24 mouse cellular contexts compared by ENCODE assay signal in the genomic region with DNA sequence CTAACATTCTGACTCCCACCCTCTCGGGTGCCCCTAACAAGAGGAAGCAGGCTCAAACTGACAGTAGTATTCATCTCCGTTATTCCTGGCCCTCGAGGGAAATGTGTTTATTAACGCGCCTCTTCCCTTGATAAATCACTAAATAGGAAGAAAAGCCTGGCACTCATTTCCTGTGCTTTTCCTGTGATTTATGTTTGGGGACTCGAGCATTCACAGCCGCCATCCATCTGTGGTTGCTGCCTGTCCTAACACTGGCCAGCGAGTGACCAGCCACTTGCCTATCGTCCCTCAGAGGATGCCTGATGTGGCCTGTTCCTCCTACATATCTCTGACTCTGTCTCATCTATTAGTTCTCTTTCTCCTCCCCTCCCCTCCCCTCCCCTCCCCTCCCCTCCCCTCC.
DNase-seq lines count a peak whose midpoint lies in the region; ATAC-seq and TF ChIP-seq lines count a peak whose summit lies in the region.
"Had no signal": no experiment of that assay in that cellular context is flagged by ENCODE, and none has a peak within 500 bp of the region (broad histone marks: within the 10 kb centered on the region; RNA-seq: fewer than 3 reads in every experiment).

No protein-coding gene starts in this region.

- peak; percentile 31 for DNase-seq in hindbrain, postnatal 0 days (ENCODE audit: low spot score)
- DNase-seq in hindbrain, embryonic 11.5 days (ENCODE audit: low spot score) = no peak
- peak; percentile 33 for DNase-seq in midbrain, postnatal 0 days (ENCODE audit: low spot score)
- peak; percentile 74 for DNase-seq in kidney, postnatal 0 days (ENCODE audit: low spot score)
- DNase-seq in thymus, adult 18-20 months = no peak
- DNase-seq: adrenal gland, postnatal 14 days; cerebellum, adult 2 months; cerebellum, postnatal 25 days; heart, postnatal 36 days; liver, embryonic 13.5 days; right cerebral cortex, postnatal 14 days; spleen, adult 18-20 months had no signal

- H3K4me2 ChIP-seq in hindbrain, postnatal 0 days (ENCODE audit: low read depth, low read length) = no peak overlapping the region
- no peak overlapping the region for H3K4me2 ChIP-seq in hindbrain, embryonic 11.5 days (replicated peaks; ENCODE audit: low read depth, low read length)
- H3K4me2 ChIP-seq in midbrain, postnatal 0 days (ENCODE audit: low read depth, low read length, poor library complexity, severe bottlenecking) = no peak overlapping the region
- H3K4me2 ChIP-seq in midbrain, embryonic 13.5 days (replicated peaks) = no peak overlapping the region
- H3K4me2 ChIP-seq in kidney, postnatal 0 days (ENCODE audit: low read length) = no peak overlapping the region
- H3K4me2 ChIP-seq in neural tube, embryonic 13.5 days = no peak overlapping the region
- H3K4me2 ChIP-seq: forebrain, embryonic 15.5 days; heart, embryonic 15.5 days; hindbrain, embryonic 15.5 days; limb, embryonic 13.5 days; liver, embryonic 13.5 days; lung, embryonic 15.5 days had no signal

- TF ChIP-seq CTCF in hindbrain, postnatal 0 days (IDR thresholded peaks at IDR 0.05; ENCODE audit: low read depth) = no peak
- TF ChIP-seq CTCF in midbrain, postnatal 0 days (IDR thresholded peaks at IDR 0.05) = no peak
- no peak for TF ChIP-seq CTCF in kidney, postnatal 0 days (IDR thresholded peaks at IDR 0.05; ENCODE audit: low read depth)

- H3K27ac ChIP-seq in hindbrain, postnatal 0 days = no peak overlapping the region
- H3K27ac ChIP-seq in hindbrain, embryonic 11.5 days (ENCODE audit: low read depth, low read length) = no peak overlapping the region
- H3K27ac ChIP-seq in midbrain, postnatal 0 days (ENCODE audit: low read depth, low read length) = no peak overlapping the region
- no peak overlapping the region for H3K27ac ChIP-seq in midbrain, embryonic 13.5 days
- H3K27ac ChIP-seq in kidney, postnatal 0 days = no peak overlapping the region
- H3K27ac ChIP-seq in neural tube, embryonic 13.5 days (replicated peaks) = 0 out of 2 replicates have a peak overlapping the region, but pooled peaks have one; percentile 1
- H3K27ac ChIP-seq: embryonic facial prominence, embryonic 10.5 days; forebrain, embryonic 15.5 days; heart, embryonic 15.5 days; hindbrain, embryonic 15.5 days; limb, embryonic 13.5 days; liver, embryonic 13.5 days; lung, embryonic 15.5 days; macrophage; midbrain, embryonic 10.5 days had no signal

- H3K9ac ChIP-seq in hindbrain, postnatal 0 days (replicated peaks; ENCODE audit: low read length) = no peak overlapping the region
- H3K9ac ChIP-seq in hindbrain, embryonic 11.5 days (ENCODE audit: low read depth, low read length) = no peak overlapping the region
- H3K9ac ChIP-seq in midbrain, postnatal 0 days (replicated peaks; ENCODE audit: low read length, poor library complexity, severe bottlenecking) = no peak overlapping the region
- no peak overlapping the region for H3K9ac ChIP-seq in midbrain, embryonic 13.5 days (replicated peaks)
- H3K9ac ChIP-seq in kidney, postnatal 0 days (ENCODE audit: low read depth, low read length) = no peak overlapping the region
- H3K9ac ChIP-seq in neural tube, embryonic 13.5 days = no peak overlapping the region
- H3K9ac ChIP-seq: forebrain, embryonic 15.5 days; heart, embryonic 15.5 days; hindbrain, embryonic 15.5 days; limb, embryonic 13.5 days; liver, embryonic 13.5 days; lung, embryonic 15.5 days had no signal

- H3K9me3 ChIP-seq in hindbrain, postnatal 0 days (ENCODE audit: low read length) = no peaks in the 10 kb centered on the region
- no peaks in the 10 kb centered on the region for H3K9me3 ChIP-seq in hindbrain, embryonic 11.5 days (ENCODE audit: control insufficient read depth, low read length)
- no peaks in the 10 kb centered on the region for H3K9me3 ChIP-seq in midbrain, postnatal 0 days (ENCODE audit: low read length)
- no peaks in the 10 kb centered on the region for H3K9me3 ChIP-seq in midbrain, embryonic 13.5 days
- H3K9me3 ChIP-seq in kidney, postnatal 0 days (replicated peaks; ENCODE audit: low read length) = no peaks in the 10 kb centered on the region
- H3K9me3 ChIP-seq in neural tube, embryonic 13.5 days = no peaks in the 10 kb centered on the region
- H3K9me3 ChIP-seq: embryonic facial prominence, embryonic 10.5 days; forebrain, embryonic 15.5 days; heart, embryonic 15.5 days; hindbrain, embryonic 15.5 days; limb, embryonic 13.5 days; liver, embryonic 13.5 days; lung, embryonic 15.5 days; midbrain, embryonic 10.5 days had no signal

- WGBS in hindbrain, postnatal 0 days = 58% methylated on average over 9 of the region's 9 CpGs
- 69% methylated on average over 9 of the region's 9 CpGs for WGBS in hindbrain, embryonic 11.5 days
- WGBS in midbrain, postnatal 0 days = 68% methylated on average over 9 of the region's 9 CpGs
- 81% methylated on average over 9 of the region's 9 CpGs for WGBS in midbrain, embryonic 13.5 days
- 22% methylated on average over 9 of the region's 9 CpGs for WGBS in kidney, postnatal 0 days
- WGBS in neural tube, embryonic 13.5 days = 35% methylated on average over 9 of the region's 9 CpGs

- no peak overlapping the region for H3K4me3 ChIP-seq in hindbrain, postnatal 0 days (ENCODE audit: low read length)
- no peak overlapping the region for H3K4me3 ChIP-seq in hindbrain, embryonic 11.5 days (ENCODE audit: low read depth, low read length)
- H3K4me3 ChIP-seq in midbrain, postnatal 0 days (ENCODE audit: low read depth, low read length) = no peak overlapping the region
- H3K4me3 ChIP-seq in midbrain, embryonic 13.5 days (replicated peaks) = no peak overlapping the region
- H3K4me3 ChIP-seq in kidney, postnatal 0 days (replicated peaks; ENCODE audit: low read depth, low read length) = no peak overlapping the region
- no peak overlapping the region for H3K4me3 ChIP-seq in neural tube, embryonic 13.5 days
- H3K4me3 ChIP-seq: embryonic facial prominence, embryonic 10.5 days; forebrain, embryonic 15.5 days; heart, embryonic 15.5 days; hindbrain, embryonic 15.5 days; limb, embryonic 13.5 days; liver, embryonic 13.5 days; lung, embryonic 15.5 days; midbrain, embryonic 10.5 days had no signal

- no peaks in the 10 kb centered on the region for H3K36me3 ChIP-seq in hindbrain, postnatal 0 days (ENCODE audit: insufficient read depth, low read length)
- H3K36me3 ChIP-seq in hindbrain, embryonic 11.5 days (ENCODE audit: control insufficient read depth, insufficient read depth, low read length) = no peaks in the 10 kb centered on the region
- H3K36me3 ChIP-seq in midbrain, postnatal 0 days (ENCODE audit: insufficient read depth, low read length) = no peaks in the 10 kb centered on the region
- H3K36me3 ChIP-seq in midbrain, embryonic 13.5 days = peaks cover 20% of the 10 kb centered on the region
- H3K36me3 ChIP-seq in kidney, postnatal 0 days (ENCODE audit: insufficient read depth, low read length) = no peaks in the 10 kb centered on the region
- no peaks in the 10 kb centered on the region; the same call in 1 of the 2 replicates for H3K36me3 ChIP-seq in neural tube, embryonic 13.5 days
- H3K36me3 ChIP-seq: forebrain, embryonic 15.5 days; heart, embryonic 15.5 days; hindbrain, embryonic 15.5 days; liver, embryonic 13.5 days had no signal

- ATAC-seq in hindbrain, postnatal 0 days = no peak
- no peak for ATAC-seq in hindbrain, embryonic 11.5 days (ENCODE audit: low FRiP score)
- ATAC-seq in midbrain, postnatal 0 days (ENCODE audit: low FRiP score) = no peak
- ATAC-seq in midbrain, embryonic 13.5 days = no peak
- ATAC-seq in kidney, postnatal 0 days (replicated peaks; ENCODE audit: low FRiP score, low read depth) = 0 out of 2 replicates have a peak, but pooled peaks have one; percentile 27
- no peak for ATAC-seq in neural tube, embryonic 13.5 days (ENCODE audit: low read depth)
- ATAC-seq: CD4-positive, CD25-positive, alpha-beta regulatory T cell, adult 4 months; forebrain, embryonic 15.5 days; intestine, embryonic 16.5 days had no signal

- no peaks in the 10 kb centered on the region for H3K27me3 ChIP-seq in hindbrain, postnatal 0 days (ENCODE audit: insufficient read depth, low read length)
- H3K27me3 ChIP-seq in hindbrain, embryonic 11.5 days (ENCODE audit: control insufficient read depth, insufficient read depth, low read length) = no peaks in the 10 kb centered on the region
- H3K27me3 ChIP-seq in midbrain, postnatal 0 days (ENCODE audit: insufficient read depth, low read length) = no peaks in the 10 kb centered on the region
- H3K27me3 ChIP-seq in midbrain, embryonic 13.5 days = no peaks in the 10 kb centered on the region
- 0 out of 2 replicates have a peak, but pooled peaks cover 3% of the 10 kb centered on the region for H3K27me3 ChIP-seq in kidney, postnatal 0 days (ENCODE audit: insufficient read depth, low read length)
- H3K27me3 ChIP-seq in neural tube, embryonic 13.5 days = no peaks in the 10 kb centered on the region
- H3K27me3 ChIP-seq: forebrain, embryonic 15.5 days; heart, embryonic 15.5 days; hindbrain, embryonic 15.5 days; limb, embryonic 13.5 days; liver, embryonic 13.5 days; lung, embryonic 15.5 days had no signal

- no peaks in the 10 kb centered on the region for H3K4me1 ChIP-seq in hindbrain, postnatal 0 days (ENCODE audit: insufficient read depth, low read length)
- no peaks in the 10 kb centered on the region for H3K4me1 ChIP-seq in hindbrain, embryonic 11.5 days (replicated peaks; ENCODE audit: control insufficient read depth, insufficient read depth, low read length)
- H3K4me1 ChIP-seq in midbrain, postnatal 0 days (ENCODE audit: insufficient read depth, low read length) = no peaks in the 10 kb centered on the region
- no peaks in the 10 kb centered on the region for H3K4me1 ChIP-seq in midbrain, embryonic 13.5 days (replicated peaks)
- H3K4me1 ChIP-seq in kidney, postnatal 0 days (replicated peaks; ENCODE audit: insufficient read depth, low read length) = no peaks in the 10 kb centered on the region
- peaks cover 17% of the 10 kb centered on the region for H3K4me1 ChIP-seq in neural tube, embryonic 13.5 days (replicated peaks)
- H3K4me1 ChIP-seq: embryonic facial prominence, embryonic 10.5 days; forebrain, embryonic 15.5 days; heart, embryonic 15.5 days; hindbrain, embryonic 15.5 days; limb, embryonic 13.5 days; liver, embryonic 13.5 days; lung, embryonic 15.5 days; midbrain, embryonic 10.5 days had no signal

Comparison
In these comparisons a context has a peak if more than half of its experiments do, and no peak if none do; other contexts are left out.
1. DNase-seq: peak in hindbrain, postnatal 0 days (single experiment), midbrain, postnatal 0 days (single experiment) and kidney, postnatal 0 days (single experiment); none in hindbrain, embryonic 11.5 days (single experiment) and thymus, adult 18-20 months (0 of 2).